Mouse (Mus musculus) layer of hippocampus, adult 8-10 months (tissue): ENCODE data around the gene Manba. TPM values are rescaled to one million over a fixed set of nuclear protein-coding genes. Genes with fewer than 3 reads are reported as not detected.
"Not testable (repeated sequence)": the region's sequence is repeated elsewhere in the genome, so short reads cannot be mapped to it uniquely, and the experiment has no call there.

Experiments used
- DNase-seq, 2 experiments: peaks; one replicate each; pipeline ENCODE4 v3.0.0; 2022; ENCODE audit warnings: low spot score in 2 of 2
- total RNA-seq, 4 experiments: library from RNA; stranded (reverse); gene quantifications; 2 replicates each; pipeline ENCODE4 v1.2.4; 2022

Manba gene
- total RNA-seq = 10 to 100 TPM in 3 of 4 experiments, 1 to 10 TPM in 1; 9.6 to 16.1 (median 12.6) TPM

- DNase-seq = peak; percentile 19 to 45
Measured at GRCm38 (mm10) chr3:135485128-135485899, at the start of gene Manba. TSS of gene Manba (plus strand) at chr3:135485611.

GRCm38 (mm10) chr3:135436901-135437616, 48.4 kb upstream of the Manba start:
- DNase-seq = no peak

- DNase-seq = peak; percentile 99
Measured at GRCm38 (mm10) chr3:135437758-135438495, 47.5 kb upstream of the Manba start, which contains the start of gene Ube2d3. TSS of gene Ube2d3 (plus strand) at chr3:135438149.

GRCm38 (mm10) chr3:135438531-135438912, 46.9 kb upstream of the Manba start:
- peak; percentile 89 to 94 for DNase-seq

- DNase-seq = peak; percentile 51 to 68
Measured at GRCm38 (mm10) chr3:135438913-135439531, 46.4 kb upstream of the Manba start.

GRCm38 (mm10) chr3:135439651-135440050, 45.8 kb upstream of the Manba start:
- DNase-seq = no peak

- peak in 1 of 2 experiments; percentile 8 for DNase-seq
Measured at GRCm38 (mm10) chr3:135440221-135440620, 45.2 kb upstream of the Manba start.

GRCm38 (mm10) chr3:135440621-135441020, 44.8 kb upstream of the Manba start:
- no peak for DNase-seq

GRCm38 (mm10) chr3:135444930-135445329, 40.5 kb upstream of the Manba start:
- DNase-seq = no peak

GRCm38 (mm10) chr3:135458981-135459380, 26.4 kb upstream of the Manba start:
- no peak for DNase-seq

- DNase-seq = no peak
Measured at GRCm38 (mm10) chr3:135468402-135468801, 17.0 kb upstream of the Manba start.

- no peak for DNase-seq
Measured at GRCm38 (mm10) chr3:135469146-135469545, 16.3 kb upstream of the Manba start.

GRCm38 (mm10) chr3:135469974-135470373, 15.4 kb upstream of the Manba start:
- DNase-seq = peak; percentile 45 to 48

- DNase-seq = no peak
Measured at GRCm38 (mm10) chr3:135470823-135471222, 14.6 kb upstream of the Manba start.

GRCm38 (mm10) chr3:135475025-135475424, 10.4 kb upstream of the Manba start:
- DNase-seq = no peak

- DNase-seq = peak in 1 of 2 experiments; percentile 30
Measured at GRCm38 (mm10) chr3:135476286-135476685, 9.1 kb upstream of the Manba start.

GRCm38 (mm10) chr3:135476977-135477376, 8.4 kb upstream of the Manba start:
- DNase-seq = no peak

- not testable (repeated sequence) for DNase-seq
Measured at GRCm38 (mm10) chr3:135479090-135479489, 6.3 kb upstream of the Manba start.

- DNase-seq = no peak
Measured at GRCm38 (mm10) chr3:135480767-135481166, 4.6 kb upstream of the Manba start.

GRCm38 (mm10) chr3:135481608-135482007, 3.8 kb upstream of the Manba start:
- no peak for DNase-seq

GRCm38 (mm10) chr3:135484650-135485049, 761 bp upstream of the Manba start:
- not testable (repeated sequence) for DNase-seq
